8 mouse cellular contexts compared by ENCODE assay signal in the genomic region with DNA sequence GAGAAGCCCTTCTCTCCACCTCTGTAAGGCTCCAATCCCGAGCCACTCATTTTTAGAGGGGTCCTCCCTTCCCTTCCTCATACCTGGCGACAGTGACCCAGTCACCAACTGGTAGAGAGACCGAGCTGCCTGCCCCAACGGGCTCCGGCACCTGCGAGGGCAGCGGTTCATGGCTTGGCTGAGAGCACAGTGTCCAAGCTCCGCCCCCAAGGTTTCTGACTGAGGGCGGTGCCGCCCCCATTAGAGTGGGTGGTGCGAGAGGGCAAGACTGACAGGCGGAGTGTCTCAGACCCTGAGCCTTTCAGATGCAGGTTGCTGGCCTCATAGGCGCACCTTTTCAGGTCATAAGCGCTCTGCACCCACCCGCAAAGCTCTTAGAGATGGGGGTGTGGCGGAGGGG. TPM values are rescaled to one million over a fixed set of nuclear protein-coding genes. Genes with fewer than 3 reads are reported as not detected.
DNase-seq lines count a peak whose midpoint lies in the region; ATAC-seq and TF ChIP-seq lines count a peak whose summit lies in the region.

No protein-coding gene starts in this region.

- H3K36me3 ChIP-seq in forebrain, embryonic 12.5 days (replicated peaks) = no peaks in the 10 kb centered on the region
- H3K36me3 ChIP-seq in intestine, postnatal 0 days (ENCODE audit: control insufficient read depth, insufficient read depth) = no peaks in the 10 kb centered on the region; the same call in 1 of the 2 replicates
- H3K36me3 ChIP-seq in neural tube, embryonic 14.5 days (ENCODE audit: control insufficient read depth, insufficient read depth, low read length) = no peaks in the 10 kb centered on the region

- H3K4me1 ChIP-seq in cerebellum, adult 2 months (ENCODE audit: control insufficient read depth, insufficient read depth, low read length) = peaks cover 9% of the 10 kb centered on the region
- H3K4me1 ChIP-seq in forebrain, embryonic 12.5 days = peaks cover 42% of the 10 kb centered on the region
- H3K4me1 ChIP-seq in intestine, postnatal 0 days (replicated peaks; ENCODE audit: control insufficient read depth, insufficient read depth, low read length) = peaks cover 3% of the 10 kb centered on the region; the same call in 1 of the 2 replicates
- peaks cover 6% of the 10 kb centered on the region for H3K4me1 ChIP-seq in lung, adult 2 months (ENCODE audit: control insufficient read depth, insufficient read depth, low read length)
- H3K4me1 ChIP-seq in neural tube, embryonic 14.5 days (ENCODE audit: control insufficient read depth, insufficient read depth, low read length) = peaks cover 26% of the 10 kb centered on the region

- H3K27ac ChIP-seq in cerebellum, adult 2 months (ENCODE audit: insufficient read depth, low read length) = no peak overlapping the region
- H3K27ac ChIP-seq in forebrain, embryonic 12.5 days = 0 out of 2 replicates have a peak overlapping the region, but pooled peaks have one; percentile 53
- H3K27ac ChIP-seq in intestine, postnatal 0 days (ENCODE audit: low read depth, low read length) = no peak overlapping the region
- no peak overlapping the region for H3K27ac ChIP-seq in neural tube, embryonic 14.5 days (ENCODE audit: low read depth, low read length)

- peak overlapping the region; percentile 65 for H3K4me2 ChIP-seq in forebrain, embryonic 12.5 days
- peak overlapping the region; percentile 60 for H3K4me2 ChIP-seq in intestine, postnatal 0 days (replicated peaks; ENCODE audit: low read depth)
- H3K4me2 ChIP-seq in neural tube, embryonic 14.5 days (ENCODE audit: low read depth, low read length) = peak overlapping the region; percentile 58

- H3K9ac ChIP-seq in forebrain, embryonic 12.5 days = peak overlapping the region; percentile 44
- H3K9ac ChIP-seq in intestine, postnatal 0 days (ENCODE audit: low read depth, low read length) = no peak overlapping the region
- 0 out of 2 replicates have a peak overlapping the region, but pooled peaks have one; percentile 25 for H3K9ac ChIP-seq in neural tube, embryonic 14.5 days (replicated peaks; ENCODE audit: low read depth, low read length)

- ATAC-seq in forebrain, embryonic 12.5 days (ENCODE audit: low FRiP score) = peak; percentile 72
- ATAC-seq in intestine, postnatal 0 days = no peak; the same call in 1 of the 2 replicates
- peak; percentile 9; the same call in 1 of the 2 replicates for ATAC-seq in neural tube, embryonic 14.5 days (ENCODE audit: low read depth)

- TF ChIP-seq POLR2A in cerebellum, adult 2 months (IDR thresholded peaks at IDR 0.05; ENCODE audit: borderline replicate concordance, insufficient read depth, low read length) = no peak
- TF ChIP-seq POLR2A in lung, adult 2 months (IDR thresholded peaks at IDR 0.05; ENCODE audit: borderline replicate concordance, extremely low read depth, low read depth, low read length) = no peak

- 5% methylated on average over 16 of the region's 16 CpGs for WGBS in cerebellum, adult 2 months
- 1% methylated on average over 16 of the region's 16 CpGs for WGBS in forebrain, embryonic 12.5 days
- WGBS in intestine, postnatal 0 days = 2% methylated on average over 16 of the region's 16 CpGs
- 7% methylated on average over 16 of the region's 16 CpGs for WGBS in lung, adult 2 months
- WGBS in neural tube, embryonic 14.5 days = under 1% methylated on average over 16 of the region's 16 CpGs

- H3K27me3 ChIP-seq in cerebellum, adult 2 months (ENCODE audit: control insufficient read depth, insufficient read depth, low read length) = no peaks in the 10 kb centered on the region
- H3K27me3 ChIP-seq in forebrain, embryonic 12.5 days = peaks cover 34% of the 10 kb centered on the region
- H3K27me3 ChIP-seq in intestine, postnatal 0 days (replicated peaks; ENCODE audit: control insufficient read depth, insufficient read depth, low read length) = peaks cover 5% of the 10 kb centered on the region; the same call in 1 of the 2 replicates
- H3K27me3 ChIP-seq in neural tube, embryonic 14.5 days (ENCODE audit: control insufficient read depth, insufficient read depth, low read length) = no peaks in the 10 kb centered on the region

- TF ChIP-seq CTCF in cerebellum, adult 2 months (IDR thresholded peaks at IDR 0.05; ENCODE audit: borderline replicate concordance, insufficient read depth, low read depth, low read length) = no peak
- no peak for TF ChIP-seq CTCF in intestine, postnatal 0 days (IDR thresholded peaks at IDR 0.05; ENCODE audit: low read depth)
- TF ChIP-seq CTCF in lung, adult 2 months (IDR thresholded peaks at IDR 0.05; ENCODE audit: insufficient read depth, low read length) = no peak

- no peaks in the 10 kb centered on the region for H3K9me3 ChIP-seq in forebrain, embryonic 12.5 days
- no peaks in the 10 kb centered on the region for H3K9me3 ChIP-seq in intestine, postnatal 0 days (ENCODE audit: control insufficient read depth)
- no peaks in the 10 kb centered on the region for H3K9me3 ChIP-seq in neural tube, embryonic 14.5 days (ENCODE audit: control insufficient read depth, low read length)

- DNase-seq in cerebellum, adult 2 months = peak; percentile 45 to 48
- no peak for DNase-seq in cerebellum, adult 9-10 months
- DNase-seq in adrenal gland, postnatal 10 days = peak; percentile 78
- peak; percentile 64 for DNase-seq in lung, adult 2 months
- DNase-seq in layer of hippocampus, adult 9-11 months = no peak

- peak overlapping the region; percentile 46 for H3K4me3 ChIP-seq in cerebellum, adult 2 months (replicated peaks; ENCODE audit: insufficient read depth, low read depth, low read length)
- H3K4me3 ChIP-seq in forebrain, embryonic 12.5 days (replicated peaks) = peak overlapping the region; percentile 29
- peak overlapping the region; percentile 29 for H3K4me3 ChIP-seq in intestine, postnatal 0 days (ENCODE audit: low read depth, low read length)
- H3K4me3 ChIP-seq in lung, adult 2 months (replicated peaks; ENCODE audit: extremely low read depth, low read depth, low read length) = peak overlapping the region; percentile 35
- H3K4me3 ChIP-seq in neural tube, embryonic 14.5 days (ENCODE audit: low read depth, low read length) = peak overlapping the region; percentile 14

RNA-seq across cellular contexts. Expression of a gene that starts 3.7 kb away (rescaled TPM):
- 9.5 and 10.8 TPM in 2 replicates for polyA plus RNA-seq in cerebellum, adult 2 months (2012; rRNA removed)
- total RNA-seq in adrenal gland, postnatal 10 days (2021) = under 1 TPM; 0.24 to 0.30 TPM
- 2.7 and 4.0 TPM in 2 replicates for polyA plus RNA-seq in forebrain, embryonic 12.5 days (2016; fragmentation: Nextera tagmentation; extraction: Ambion mirVana)
- polyA plus RNA-seq in intestine, postnatal 0 days (2015; fragmentation: Nextera tagmentation; extraction: Ambion mirVana) = 3.6 and 4.7 TPM in 2 replicates
- 1.1 and 1.4 TPM in 2 replicates for polyA plus RNA-seq in lung, adult 2 months (2012; rRNA removed)
- 17.2 and 20.4 TPM in 2 replicates for polyA plus RNA-seq in neural tube, embryonic 14.5 days (2014; fragmentation: Nextera tagmentation; extraction: Ambion mirVana)

RNA-seq across cellular contexts. Expression of a gene that starts 28.5 kb away (rescaled TPM):
- 109 and 116 TPM in 2 replicates for polyA plus RNA-seq in cerebellum, adult 2 months (2012; rRNA removed)
- total RNA-seq in adrenal gland, postnatal 10 days (2021) = 10 to 100 TPM; 54.7 to 69.3 TPM
- 94.7 and 105 TPM in 2 replicates for polyA plus RNA-seq in forebrain, embryonic 12.5 days (2016; fragmentation: Nextera tagmentation; extraction: Ambion mirVana)
- 18.2 and 19.3 TPM in 2 replicates for polyA plus RNA-seq in intestine, postnatal 0 days (2015; fragmentation: Nextera tagmentation; extraction: Ambion mirVana)
- polyA plus RNA-seq in lung, adult 2 months (2012; rRNA removed) = 18.5 and 35.6 TPM in 2 replicates
- 106 and 108 TPM in 2 replicates for polyA plus RNA-seq in neural tube, embryonic 14.5 days (2014; fragmentation: Nextera tagmentation; extraction: Ambion mirVana)

Comparison
In these comparisons a context has a peak if more than half of its experiments do, and no peak if none do; other contexts are left out.
1. DNase-seq: peak in cerebellum, adult 2 months (2 of 2), adrenal gland, postnatal 10 days (single experiment) and lung, adult 2 months (single experiment); none in cerebellum, adult 9-10 months (single experiment) and layer of hippocampus, adult 9-11 months (single experiment).
2. Peak in every context shown above with its lines, with median percentiles within 50 percentile points of each other: H3K4me3 ChIP-seq and H3K4me2 ChIP-seq.